Mouse (Mus musculus) kidney, embryonic 16.5 days (tissue): ENCODE data around the gene 2510039O18Rik. TPM values are rescaled to one million over a fixed set of nuclear protein-coding genes. Genes with fewer than 3 reads are reported as not detected.

Experiments
- ATAC-seq: fragments of 200-750 bp; cut with Nextera tagmentation; 2 replicates; pipeline ENCODE4 v1.8.0; 2017; ENCODE audit warnings: moderate TSS enrichment; ENCODE audit not compliant: low FRiP score, low TSS enrichment
- H3K27ac ChIP-seq: fragments of 300-500 bp; sonication (generic); 2 replicates; pipeline ENCODE4 v1.5.1; 2014; ENCODE audit warnings: low read length
- H3K27me3 ChIP-seq: fragments of 300-500 bp; sonication (generic); 2 replicates; pipeline ENCODE4 v1.6.1; 2014; ENCODE audit warnings: low read length, control low read depth, mixed read lengths; ENCODE audit not compliant: insufficient read depth
- H3K36me3 ChIP-seq: fragments of 300-500 bp; sonication (generic); 2 replicates; pipeline ENCODE4 v1.6.1; 2014; ENCODE audit warnings: low read length, control low read depth, mixed read lengths; ENCODE audit not compliant: insufficient read depth
- H3K4me1 ChIP-seq: fragments of 300-500 bp; sonication (generic); 2 replicates; pipeline ENCODE4 v1.6.1; 2014; ENCODE audit warnings: low read length, control low read depth, mixed read lengths; ENCODE audit not compliant: insufficient read depth
- H3K4me2 ChIP-seq: fragments of 300-500 bp; sonication (generic); replicated peaks from 2 replicates; pipeline ENCODE4 v1.6.1; 2014; ENCODE audit warnings: low read depth, low read length
- H3K4me3 ChIP-seq: fragments of 300-500 bp; sonication (generic); 2 replicates; pipeline ENCODE4 v1.5.1; 2014; ENCODE audit warnings: mild to moderate bottlenecking, low read length
- H3K9ac ChIP-seq: fragments of 300-500 bp; sonication (generic); replicated peaks from 2 replicates; pipeline ENCODE4 v1.6.1; 2014; ENCODE audit warnings: low read length
- H3K9me3 ChIP-seq: fragments of 300-500 bp; sonication (generic); 2 replicates; pipeline ENCODE4 v1.6.1; 2016; ENCODE audit warnings: low read length, control low read depth
- WGBS: fragments of 180-500 bp; shearing (Covaris S2); extraction: QIAGEN DNeasy Blood & Tissue Kit; methylation state at CpG from one replicate; pipeline ENCODE4 v1.1.7; 2014; 5-methylcytosine and 5-hydroxymethylcytosine counted together
- polyA plus RNA-seq: library from polyadenylated mRNA; unstranded; fragments of >200 nt; fragmentation: Nextera tagmentation; extraction: Ambion mirVana; gene quantifications from 2 replicates; pipeline ENCODE4 v1.2.1, GENCODE M21; 2015

Gene 2510039O18Rik
- polyA plus RNA-seq, 1 experiment from 2014 or later, result 13.9 TPM

DNA sequence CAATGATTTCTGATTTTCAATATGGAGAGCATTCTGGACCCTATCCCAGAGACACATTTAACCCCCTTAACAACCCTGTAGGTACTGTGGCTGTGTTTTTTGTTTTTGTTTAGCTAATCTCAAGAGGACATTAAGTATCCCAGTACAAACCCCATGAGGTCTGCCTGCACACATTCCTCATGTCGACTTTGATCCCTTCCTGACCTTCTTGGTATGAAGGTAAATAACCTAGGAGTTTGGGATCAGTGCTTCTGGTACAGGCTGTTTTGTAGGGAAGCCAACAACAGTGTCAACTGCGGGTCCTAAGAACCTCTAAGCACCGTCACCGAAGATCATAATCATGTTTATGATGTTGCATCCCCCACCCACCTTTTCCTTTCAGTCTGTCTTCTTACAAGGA is 37.0 kb downstream of the 2510039O18Rik start:
- ATAC-seq, result no peak
- WGBS, result 75% methylated on average over 4 of the region's 4 CpGs

GRCm38 (mm10) chr4:147978391-147978790 is 37.7 kb downstream of the 2510039O18Rik start:
- Histone ChIP-seq H3K9ac (no peak overlapping the region), H3K27me3 (no peaks in the 10 kb centered on the region), H3K9me3 (peaks cover 3% of the 10 kb centered on the region; the same call in 1 of the 2 replicates), H3K4me1 (no peaks in the 10 kb centered on the region), H3K4me2 (no peak overlapping the region), H3K36me3 (no peaks in the 10 kb centered on the region), H3K4me3 (no peak overlapping the region), H3K27ac (no peak overlapping the region)
- no peak for ATAC-seq
- 91% methylated on average over 6 of the region's 6 CpGs for WGBS

More for the DNA sequence above, 37.0 kb downstream of the 2510039O18Rik start:
- Histone ChIP-seq H3K4me1 (no peaks in the 10 kb centered on the region), H3K36me3 (no peaks in the 10 kb centered on the region), H3K9ac (no peak overlapping the region), H3K4me3 (no peak overlapping the region), H3K27ac (no peak overlapping the region), H3K4me2 (no peak overlapping the region), H3K27me3 (no peaks in the 10 kb centered on the region), H3K9me3 (peaks cover 3% of the 10 kb centered on the region; the same call in 1 of the 2 replicates)

GRCm38 (mm10) chr4:147979441-147979860 is 38.8 kb downstream of the 2510039O18Rik start:
- Histone ChIP-seq H3K4me2 (no peak overlapping the region), H3K27me3 (no peaks in the 10 kb centered on the region), H3K27ac (no peak overlapping the region), H3K36me3 (no peaks in the 10 kb centered on the region), H3K9ac (no peak overlapping the region), H3K4me3 (no peak overlapping the region), H3K4me1 (no peaks in the 10 kb centered on the region), H3K9me3 (peaks cover 3% of the 10 kb centered on the region; the same call in 1 of the 2 replicates)
- no peak for ATAC-seq
- 75% methylated on average over 7 of the region's 7 CpGs for whole genome bisulfite sequencing

DNA sequence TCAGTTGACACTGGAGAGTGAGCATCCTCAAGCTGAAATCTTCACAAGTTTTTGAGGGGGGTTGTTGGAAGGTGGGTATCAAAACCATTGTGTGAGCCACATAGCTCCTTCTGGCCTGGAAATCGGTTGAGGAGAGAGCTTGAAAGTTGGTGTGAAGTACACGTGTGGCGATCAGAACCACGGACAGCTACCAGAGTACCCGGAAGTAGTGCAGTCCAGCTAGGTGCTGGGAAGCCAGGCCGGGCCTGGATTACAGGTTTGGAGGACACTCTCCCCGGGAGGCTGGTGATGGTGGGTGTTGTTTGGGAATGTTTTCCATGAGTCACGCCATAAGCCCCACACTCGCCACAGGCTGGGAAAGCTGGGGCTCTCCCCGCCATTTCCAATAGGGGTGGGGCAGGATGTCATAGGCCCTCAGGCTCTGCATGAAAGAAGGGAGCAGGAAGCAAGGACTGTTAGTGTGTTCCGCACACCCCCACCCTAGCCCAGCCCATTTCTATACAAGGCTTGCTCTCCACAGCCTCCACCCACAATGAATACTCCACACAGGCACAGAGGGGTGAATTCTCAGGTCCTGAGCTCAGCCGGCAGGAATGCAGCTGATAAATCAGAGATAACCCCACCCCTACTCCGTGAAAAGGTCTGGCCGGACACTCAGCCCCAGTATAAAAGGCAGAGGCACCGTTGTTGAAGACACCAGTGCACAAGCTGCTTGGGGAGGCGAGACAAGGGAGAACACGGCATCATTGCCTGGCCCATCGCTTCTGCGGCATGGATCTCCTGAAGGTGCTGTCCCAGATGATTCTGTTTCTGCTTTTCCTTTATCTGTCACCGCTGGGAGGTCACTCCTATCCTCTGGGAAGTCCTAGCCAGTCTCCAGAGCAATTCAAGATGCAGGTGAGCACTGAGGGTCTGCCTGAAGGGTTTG is 44.8 kb downstream of the 2510039O18Rik start, which contains the start of gene Nppb:
Gene Nppb, plus strand, starts transcription at position 584 of the 928 bp plus-strand sequence.
- ATAC-seq, result peak; percentile 77
- WGBS, result 33% methylated on average over 20 of the region's 20 CpGs
- Histone ChIP-seq H3K9ac (no peak within 1 kb of the TSS), H3K27me3 (no peaks in the 10 kb centered on the region), H3K9me3 (no peaks in the 10 kb centered on the region), H3K36me3 (no peaks in the 10 kb centered on the region), H3K4me3 (no peak within 1 kb of the TSS), H3K4me2 (no peak within 1 kb of the TSS), H3K27ac (no peak within 1 kb of the TSS), H3K4me1 (no peaks in the 10 kb centered on the region)

- no peak for ATAC-seq
- WGBS, result 55% methylated on average over 7 of the region's 7 CpGs
- Histone ChIP-seq H3K36me3 (no peaks in the 10 kb centered on the region), H3K27me3 (no peaks in the 10 kb centered on the region), H3K4me3 (no peak overlapping the region), H3K4me2 (no peak overlapping the region), H3K9ac (no peak overlapping the region), H3K4me1 (no peaks in the 10 kb centered on the region), H3K27ac (no peak overlapping the region), H3K9me3 (no peaks in the 10 kb centered on the region)
Observed at GRCm38 (mm10) chr4:147993571-147994095, 52.9 kb downstream of the 2510039O18Rik start.

DNA sequence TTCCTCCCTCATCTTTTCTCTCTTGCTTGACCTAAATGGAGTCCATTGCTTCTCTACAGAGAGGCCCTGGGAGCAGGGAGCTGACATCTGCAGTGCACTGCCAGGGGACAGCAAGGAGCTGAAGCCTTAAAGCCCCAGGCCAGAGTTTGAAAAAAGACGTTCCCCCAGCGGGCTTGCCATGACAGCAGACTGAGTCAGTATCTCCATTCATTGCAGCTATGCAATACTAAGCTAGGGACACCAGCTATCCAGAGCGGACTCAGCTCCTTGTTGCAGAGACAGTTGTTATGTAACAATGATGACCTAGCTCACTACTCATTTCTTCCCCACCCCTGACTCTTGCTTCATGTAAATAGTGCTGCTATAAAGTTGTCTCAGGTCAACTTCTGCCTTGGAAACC is 54.6 kb downstream of the 2510039O18Rik start:
- 86% methylated on average over 3 of the region's 3 CpGs for WGBS
- H3K4me3 ChIP-seq, result no peak overlapping the region

More for the DNA sequence above, 54.6 kb downstream of the 2510039O18Rik start:
- H3K4me2 ChIP-seq, result no peak overlapping the region
- H3K4me1 ChIP-seq, result no peaks in the 10 kb centered on the region
- no peaks in the 10 kb centered on the region for H3K36me3 ChIP-seq
- H3K9ac ChIP-seq, result no peak overlapping the region
- no peaks in the 10 kb centered on the region for H3K27me3 ChIP-seq
- H3K9me3 ChIP-seq, result no peaks in the 10 kb centered on the region
- no peak overlapping the region for H3K27ac ChIP-seq
- no peak for ATAC-seq

Other genes starting within 250 kb of the 2510039O18Rik start
- gene Zfp534, start 238.3 kb upstream of the 2510039O18Rik start, polyA plus RNA-seq, result not detected in 2 replicates
- 9.9 and 11.0 TPM in 2 replicates for gene Zfp984, start 131.1 kb upstream of the 2510039O18Rik start, polyA plus RNA-seq
- gene Zfp933, start 92.5 kb upstream of the 2510039O18Rik start, polyA plus RNA-seq, result 5.4 TPM in 2 replicates
- gene Miip, start 72.1 kb upstream of the 2510039O18Rik start, polyA plus RNA-seq, result 55.3 and 55.4 TPM in 2 replicates
- gene Fv1, start 71.9 kb upstream of the 2510039O18Rik start, polyA plus RNA-seq, result 12.9 and 13.1 TPM in 2 replicates
- gene Mfn2, start 36.2 kb upstream of the 2510039O18Rik start, polyA plus RNA-seq, result 45.4 and 47.1 TPM in 2 replicates
- 58.6 and 61.5 TPM in 2 replicates for gene Plod1, start 4.1 kb upstream of the 2510039O18Rik start, polyA plus RNA-seq
- gene Nppb, start 44.9 kb downstream of the 2510039O18Rik start, polyA plus RNA-seq, result 0.21 TPM in 1 of 2 replicates, not detected in the other
- gene Nppa, start 59.8 kb downstream of the 2510039O18Rik start, polyA plus RNA-seq, result 0.41 and 1.00 TPM in 2 replicates
- 6.4 and 6.8 TPM in 2 replicates for gene Clcn6, start 97.9 kb downstream of the 2510039O18Rik start, polyA plus RNA-seq
- 26.5 and 28.1 TPM in 2 replicates for gene Mthfr, start 98.2 kb downstream of the 2510039O18Rik start, polyA plus RNA-seq
- gene Agtrap, start 147.1 kb downstream of the 2510039O18Rik start, polyA plus RNA-seq, result 28.1 and 31.5 TPM in 2 replicates
- 70.3 and 74.8 TPM in 2 replicates for gene Mad2l2, start 189.5 kb downstream of the 2510039O18Rik start, polyA plus RNA-seq
- gene Draxin, start 189.8 kb downstream of the 2510039O18Rik start, polyA plus RNA-seq, result 0.28 and 0.29 TPM in 2 replicates
- 22.0 and 22.2 TPM in 2 replicates for gene Fbxo6, start 211.2 kb downstream of the 2510039O18Rik start, polyA plus RNA-seq
- gene Fbxo44, start 219.6 kb downstream of the 2510039O18Rik start, polyA plus RNA-seq, result 19.8 and 20.6 TPM in 2 replicates
- 1.8 and 2.3 TPM in 2 replicates for gene Fbxo2, start 219.7 kb downstream of the 2510039O18Rik start, polyA plus RNA-seq